Mouse (Mus musculus): ENCODE results near the gene Ehhadh. TPM values are rescaled to one million over a fixed set of nuclear protein-coding genes. Genes with fewer than 3 reads are reported as not detected.

Gene Ehhadh
- polyA plus RNA-seq, 1 experiment from 2014 or later = 2.9 TPM

- Histone ChIP-seq H3K4me1 (ENCODE audit: control insufficient read depth, insufficient read depth, low read length) (peaks cover 8% of the 10 kb centered on the region; the same call in 1 of the 2 replicates), H3K36me3 (ENCODE audit: control insufficient read depth, insufficient read depth, low read length) (no peaks in the 10 kb centered on the region), H3K9me3 (ENCODE audit: control insufficient read depth, low read depth, low read length) (no peaks in the 10 kb centered on the region), H3K27me3 (ENCODE audit: control insufficient read depth, insufficient read depth, low read length) (no peaks in the 10 kb centered on the region), H3K4me2 (replicated peaks; ENCODE audit: low read depth, low read length) (no peak overlapping the region), H3K4me3 (ENCODE audit: low read depth, low read length) (no peak overlapping the region), H3K27ac (ENCODE audit: low read length) (no peak overlapping the region), H3K9ac (replicated peaks; ENCODE audit: low read depth, low read length) (no peak overlapping the region)
- no peak for ATAC-seq (ENCODE audit: insufficient number of reproducible peaks, insufficient read depth, low FRiP score, low read depth)
- WGBS = 59% methylated on average over 3 of the region's 3 CpGs
Measured at GRCm38 (mm10) chr16:21791779-21792178, 4.2 kb upstream of the Ehhadh start.

DNA sequence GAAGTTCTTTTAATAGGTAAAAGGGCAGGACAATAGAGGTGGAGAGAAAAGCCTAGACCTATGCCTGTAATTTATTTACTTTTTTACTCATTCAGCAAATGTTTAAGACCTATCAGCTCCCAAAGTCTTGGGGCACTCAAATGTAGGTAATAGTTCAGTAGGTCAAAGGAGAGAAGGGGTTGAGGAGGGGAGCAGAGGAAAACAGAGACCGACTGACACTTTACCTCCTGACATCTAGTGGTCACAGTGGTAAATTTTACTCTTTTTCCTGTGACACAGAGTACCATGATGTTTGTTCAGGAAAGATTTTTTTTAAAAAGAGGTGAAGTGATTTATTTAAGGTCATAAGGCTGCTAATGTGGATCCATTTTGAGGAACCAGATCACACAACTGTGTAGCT lies 2.9 kb upstream of the Ehhadh start:
- Histone ChIP-seq H3K4me2 (replicated peaks; ENCODE audit: low read depth, low read length) (no peak overlapping the region), H3K36me3 (ENCODE audit: control insufficient read depth, insufficient read depth, low read length) (no peaks in the 10 kb centered on the region), H3K27ac (ENCODE audit: low read length) (no peak overlapping the region), H3K4me3 (ENCODE audit: low read depth, low read length) (no peak overlapping the region), H3K4me1 (ENCODE audit: control insufficient read depth, insufficient read depth, low read length) (peaks cover 8% of the 10 kb centered on the region; the same call in 1 of the 2 replicates), H3K27me3 (ENCODE audit: control insufficient read depth, insufficient read depth, low read length) (no peaks in the 10 kb centered on the region), H3K9me3 (ENCODE audit: control insufficient read depth, low read depth, low read length) (no peaks in the 10 kb centered on the region), H3K9ac (replicated peaks; ENCODE audit: low read depth, low read length) (no peak overlapping the region)
- ATAC-seq (ENCODE audit: insufficient number of reproducible peaks, insufficient read depth, low FRiP score, low read depth) = no peak
- 3% methylated on average over 1 of the region's 1 CpGs for WGBS

DNA sequence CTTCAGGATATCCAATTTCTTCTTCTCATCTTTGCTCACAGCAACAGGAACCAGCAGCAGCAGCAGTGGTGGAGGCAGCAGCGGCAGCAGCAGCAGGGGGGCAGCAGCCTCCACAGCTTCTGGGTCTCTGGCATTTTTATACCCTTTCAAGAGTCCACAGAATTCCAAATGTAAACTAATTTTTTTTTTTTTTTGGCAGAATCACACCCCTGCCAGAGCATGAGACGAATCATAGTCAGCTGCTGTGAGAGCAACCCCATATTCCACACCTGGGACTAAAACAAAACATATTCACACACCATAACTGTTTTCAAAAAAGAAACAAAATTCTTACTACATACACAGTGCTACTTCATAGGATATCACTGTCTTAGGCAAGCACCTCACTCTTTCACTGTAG lies 1.6 kb upstream of the Ehhadh start:
- Histone ChIP-seq H3K9me3 (ENCODE audit: control insufficient read depth, low read depth, low read length) (no peaks in the 10 kb centered on the region), H3K27ac (ENCODE audit: low read length) (no peak overlapping the region), H3K4me3 (ENCODE audit: low read depth, low read length) (no peak overlapping the region), H3K36me3 (ENCODE audit: control insufficient read depth, insufficient read depth, low read length) (no peaks in the 10 kb centered on the region), H3K9ac (replicated peaks; ENCODE audit: low read depth, low read length) (no peak overlapping the region), H3K4me2 (replicated peaks; ENCODE audit: low read depth, low read length) (no peak overlapping the region), H3K4me1 (ENCODE audit: control insufficient read depth, insufficient read depth, low read length) (peaks cover 8% of the 10 kb centered on the region; the same call in 1 of the 2 replicates), H3K27me3 (ENCODE audit: control insufficient read depth, insufficient read depth, low read length) (no peaks in the 10 kb centered on the region)
- 66% methylated on average over 2 of the region's 2 CpGs for WGBS
- no peak for ATAC-seq (ENCODE audit: insufficient number of reproducible peaks, insufficient read depth, low FRiP score, low read depth)

- Histone ChIP-seq H3K27me3 (ENCODE audit: control insufficient read depth, insufficient read depth, low read length) (no peaks in the 10 kb centered on the region), H3K4me3 (ENCODE audit: low read depth, low read length) (no peak overlapping the region), H3K4me1 (ENCODE audit: control insufficient read depth, insufficient read depth, low read length) (peaks cover 8% of the 10 kb centered on the region; the same call in 1 of the 2 replicates), H3K36me3 (ENCODE audit: control insufficient read depth, insufficient read depth, low read length) (no peaks in the 10 kb centered on the region), H3K9ac (replicated peaks; ENCODE audit: low read depth, low read length) (no peak overlapping the region), H3K9me3 (ENCODE audit: control insufficient read depth, low read depth, low read length) (no peaks in the 10 kb centered on the region), H3K4me2 (replicated peaks; ENCODE audit: low read depth, low read length) (no peak overlapping the region), H3K27ac (ENCODE audit: low read length) (no peak overlapping the region)
- no peak for ATAC-seq (ENCODE audit: insufficient number of reproducible peaks, insufficient read depth, low FRiP score, low read depth)
- WGBS = 49% methylated on average over 3 of the region's 3 CpGs
Measured at GRCm38 (mm10) chr16:21788581-21788980, 974 bp upstream of the Ehhadh start.

DNA sequence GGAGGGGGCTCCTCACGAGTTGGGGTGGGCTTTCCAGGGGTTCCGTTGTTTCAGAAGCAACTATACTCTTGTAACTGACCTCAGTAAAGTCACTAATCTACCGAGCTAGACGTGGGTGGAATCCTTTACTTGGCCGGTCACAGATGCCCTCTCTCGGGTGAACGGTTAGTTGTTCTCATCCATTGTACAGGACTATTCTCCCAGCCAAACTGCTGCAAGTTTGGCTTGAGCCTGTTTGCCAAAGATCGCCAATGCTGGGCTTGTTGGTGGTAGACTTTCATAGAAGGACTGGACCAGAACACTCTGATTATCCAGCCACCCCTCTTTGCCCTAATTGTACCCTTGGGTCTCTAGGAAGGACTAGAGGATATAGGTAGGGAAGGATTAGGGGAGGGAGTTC lies 1.3 kb downstream of the Ehhadh start:
- H3K27me3 ChIP-seq (ENCODE audit: control insufficient read depth, insufficient read depth, low read length) = no peaks in the 10 kb centered on the region
- ATAC-seq (ENCODE audit: insufficient number of reproducible peaks, insufficient read depth, low FRiP score, low read depth) = no peak
- peaks cover 8% of the 10 kb centered on the region; the same call in 1 of the 2 replicates for H3K4me1 ChIP-seq (ENCODE audit: control insufficient read depth, insufficient read depth, low read length)
- no peaks in the 10 kb centered on the region for H3K9me3 ChIP-seq (ENCODE audit: control insufficient read depth, low read depth, low read length)
- H3K4me3 ChIP-seq (ENCODE audit: low read depth, low read length) = no peak overlapping the region
- H3K36me3 ChIP-seq (ENCODE audit: control insufficient read depth, insufficient read depth, low read length) = no peaks in the 10 kb centered on the region
- H3K27ac ChIP-seq (ENCODE audit: low read length) = no peak overlapping the region
- no peak overlapping the region for H3K4me2 ChIP-seq (replicated peaks; ENCODE audit: low read depth, low read length)
- H3K9ac ChIP-seq (replicated peaks; ENCODE audit: low read depth, low read length) = no peak overlapping the region
- WGBS = 90% methylated on average over 8 of the region's 8 CpGs

GRCm38 (mm10) chr16:21785000-21785399 lies 2.6 kb downstream of the Ehhadh start:
- H3K9ac ChIP-seq (replicated peaks; ENCODE audit: low read depth, low read length) = no peak overlapping the region
- no peaks in the 10 kb centered on the region for H3K27me3 ChIP-seq (ENCODE audit: control insufficient read depth, insufficient read depth, low read length)
- H3K27ac ChIP-seq (ENCODE audit: low read length) = no peak overlapping the region
- no peak for ATAC-seq (ENCODE audit: insufficient number of reproducible peaks, insufficient read depth, low FRiP score, low read depth)
- no peak overlapping the region for H3K4me2 ChIP-seq (replicated peaks; ENCODE audit: low read depth, low read length)
- 72% methylated on average over 4 of the region's 4 CpGs for WGBS
- no peaks in the 10 kb centered on the region for H3K36me3 ChIP-seq (ENCODE audit: control insufficient read depth, insufficient read depth, low read length)
- peaks cover 8% of the 10 kb centered on the region; the same call in 1 of the 2 replicates for H3K4me1 ChIP-seq (ENCODE audit: control insufficient read depth, insufficient read depth, low read length)
- no peaks in the 10 kb centered on the region for H3K9me3 ChIP-seq (ENCODE audit: control insufficient read depth, low read depth, low read length)
- H3K4me3 ChIP-seq (ENCODE audit: low read depth, low read length) = no peak overlapping the region

DNA sequence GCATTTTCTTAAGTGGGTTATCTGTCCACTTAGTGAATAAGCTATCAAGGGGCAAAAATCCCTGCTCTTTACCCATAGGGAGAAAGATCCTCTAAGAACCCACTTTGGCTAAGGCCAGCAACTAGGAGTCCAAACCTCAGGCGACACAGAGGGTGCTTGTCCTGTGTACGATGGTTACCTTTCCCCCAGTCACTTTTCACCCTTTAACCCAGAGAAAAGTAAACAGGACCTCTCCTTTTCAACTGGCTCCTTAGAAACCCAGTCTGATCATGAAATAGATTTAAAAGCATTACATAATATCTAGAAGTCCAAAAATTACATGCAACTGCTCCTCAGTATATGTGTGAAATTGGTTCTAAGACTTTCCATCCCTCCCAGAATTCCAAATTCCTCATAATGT lies 4.8 kb downstream of the Ehhadh start:
- Histone ChIP-seq H3K36me3 (ENCODE audit: control insufficient read depth, insufficient read depth, low read length) (no peaks in the 10 kb centered on the region), H3K9me3 (ENCODE audit: control insufficient read depth, low read depth, low read length) (no peaks in the 10 kb centered on the region), H3K4me1 (ENCODE audit: control insufficient read depth, insufficient read depth, low read length) (peaks cover 4% of the 10 kb centered on the region; the same call in 1 of the 2 replicates), H3K4me2 (replicated peaks; ENCODE audit: low read depth, low read length) (no peak overlapping the region), H3K9ac (replicated peaks; ENCODE audit: low read depth, low read length) (no peak overlapping the region), H3K27me3 (ENCODE audit: control insufficient read depth, insufficient read depth, low read length) (no peaks in the 10 kb centered on the region), H3K4me3 (ENCODE audit: low read depth, low read length) (no peak overlapping the region), H3K27ac (ENCODE audit: low read length) (no peak overlapping the region)
- no peak for ATAC-seq (ENCODE audit: insufficient number of reproducible peaks, insufficient read depth, low FRiP score, low read depth)
- 61% methylated on average over 2 of the region's 2 CpGs for WGBS

- Histone ChIP-seq H3K4me2 (replicated peaks; ENCODE audit: low read depth, low read length) (no peak overlapping the region), H3K36me3 (ENCODE audit: control insufficient read depth, insufficient read depth, low read length) (no peaks in the 10 kb centered on the region), H3K9ac (replicated peaks; ENCODE audit: low read depth, low read length) (no peak overlapping the region), H3K4me3 (ENCODE audit: low read depth, low read length) (no peak overlapping the region), H3K9me3 (ENCODE audit: control insufficient read depth, low read depth, low read length) (no peaks in the 10 kb centered on the region), H3K27ac (ENCODE audit: low read length) (no peak overlapping the region), H3K27me3 (ENCODE audit: control insufficient read depth, insufficient read depth, low read length) (no peaks in the 10 kb centered on the region), H3K4me1 (ENCODE audit: control insufficient read depth, insufficient read depth, low read length) (no peaks in the 10 kb centered on the region)
- WGBS = 88% methylated on average over 3 of the region's 3 CpGs
- ATAC-seq (ENCODE audit: insufficient number of reproducible peaks, insufficient read depth, low FRiP score, low read depth) = no peak
Measured at GRCm38 (mm10) chr16:21781895-21782294, 5.7 kb downstream of the Ehhadh start.

DNA sequence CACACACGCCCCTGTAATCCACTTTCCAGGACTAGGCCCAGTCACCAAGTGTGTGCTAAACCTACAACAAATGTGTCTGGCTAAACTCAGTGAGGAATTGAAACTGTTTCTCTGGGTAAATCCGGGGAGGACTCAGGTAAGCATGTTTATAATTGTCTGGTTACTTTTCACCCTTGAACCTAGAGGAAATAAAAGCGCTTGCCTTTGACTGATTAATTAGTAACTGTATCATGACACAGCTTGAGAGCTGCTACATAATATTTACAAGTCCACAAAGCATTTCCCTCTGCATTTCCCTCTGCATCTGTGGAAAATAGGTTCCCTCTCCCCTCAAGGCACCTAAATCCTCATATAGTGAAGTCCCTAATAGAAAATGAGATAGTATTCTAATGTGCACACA lies 6.3 kb downstream of the Ehhadh start:
- no peaks in the 10 kb centered on the region for H3K9me3 ChIP-seq (ENCODE audit: control insufficient read depth, low read depth, low read length)
- ATAC-seq (ENCODE audit: insufficient number of reproducible peaks, insufficient read depth, low FRiP score, low read depth) = no peak
- no peak overlapping the region for H3K9ac ChIP-seq (replicated peaks; ENCODE audit: low read depth, low read length)
- no peaks in the 10 kb centered on the region for H3K27me3 ChIP-seq (ENCODE audit: control insufficient read depth, insufficient read depth, low read length)
- no peaks in the 10 kb centered on the region for H3K4me1 ChIP-seq (ENCODE audit: control insufficient read depth, insufficient read depth, low read length)
- no peak overlapping the region for H3K27ac ChIP-seq (ENCODE audit: low read length)
- H3K4me2 ChIP-seq (replicated peaks; ENCODE audit: low read depth, low read length) = no peak overlapping the region
- 56% methylated on average over 3 of the region's 3 CpGs for WGBS
- H3K4me3 ChIP-seq (ENCODE audit: low read depth, low read length) = no peak overlapping the region
- no peaks in the 10 kb centered on the region for H3K36me3 ChIP-seq (ENCODE audit: control insufficient read depth, insufficient read depth, low read length)
